Mouse (Mus musculus) myocyte (in vitro differentiated cells): ENCODE measurements around the gene Polr3gl. TPM values are rescaled to one million over a fixed set of nuclear protein-coding genes. Genes with fewer than 3 reads are reported as not detected.

Source experiments
- H3K27me3 ChIP-seq: one replicate; pipeline ENCODE4 v1.6.1; 2011; ENCODE audit not compliant: control insufficient read depth, insufficient read depth, insufficient read length
- H3K36me3 ChIP-seq: one replicate; pipeline ENCODE4 v1.6.1; 2011; ENCODE audit not compliant: control insufficient read depth, insufficient read depth
- H3K4me2 ChIP-seq: one replicate; pipeline ENCODE4 v1.6.1; 2011; ENCODE audit warnings: low read depth, control low read depth
- H3K4me3 ChIP-seq: one replicate; pipeline ENCODE4 v1.5.1; 2011; ENCODE audit warnings: mild to moderate bottlenecking, control low read depth, moderate library complexity
- H3K79me2 ChIP-seq: one replicate; pipeline ENCODE4 v1.6.1; 2011; ENCODE audit not compliant: control insufficient read depth, insufficient read depth
- H3ac ChIP-seq: one replicate; pipeline ENCODE4 v1.6.1; 2011; ENCODE audit not compliant: control insufficient read depth, insufficient read length
- CEBPB ChIP-seq: IDR thresholded peaks from 2 replicates; pipeline ENCODE4 v1.6.1; 2011; ENCODE audit warnings: mild to moderate bottlenecking, moderate library complexity; ENCODE audit not compliant: poor library complexity, insufficient read depth, severe bottlenecking
- E2F4 ChIP-seq: IDR thresholded peaks from one replicate; pipeline ENCODE4 v1.6.1; 2011; ENCODE audit warnings: mild to moderate bottlenecking, control low read depth, moderate library complexity; ENCODE audit not compliant: insufficient read depth
- MAX ChIP-seq: IDR thresholded peaks from one replicate; pipeline ENCODE4 v1.6.1; 2011; ENCODE audit warnings: low read depth, mild to moderate bottlenecking, control low read depth
- MYOD1 ChIP-seq, 3 experiments: IDR thresholded peaks; one replicate each; pipeline ENCODE4 v1.6.1; 2011; ENCODE audit warnings: control low read depth in 2 of 3, low read depth in 2 of 3, mild to moderate bottlenecking in 2 of 3, moderate library complexity in 1 of 3; ENCODE audit not compliant: insufficient read length in 2 of 3, control insufficient read depth in 1 of 3
- MYOG ChIP-seq, 3 experiments: IDR thresholded peaks; one replicate each; pipeline ENCODE4 v1.6.1; 2011; ENCODE audit warnings: control low read depth in 2 of 3, low read depth in 2 of 3, mild to moderate bottlenecking in 2 of 3; ENCODE audit not compliant: insufficient read length in 2 of 3, control insufficient read depth in 1 of 3, insufficient read depth in 1 of 3
- POLR2A ChIP-seq: IDR thresholded peaks from one replicate; pipeline ENCODE4 v1.6.1; 2011; ENCODE audit warnings: low read depth, mild to moderate bottlenecking, control low read depth, moderate library complexity; ENCODE audit not compliant: insufficient read length
- POLR2AphosphoS2 ChIP-seq: IDR thresholded peaks from one replicate; pipeline ENCODE4 v1.6.1; 2011; ENCODE audit warnings: low read depth, control low read depth; ENCODE audit not compliant: insufficient read length
- REST ChIP-seq: IDR thresholded peaks from one replicate; pipeline ENCODE4 v1.6.1; 2011; ENCODE audit warnings: mild to moderate bottlenecking, control low read depth, moderate library complexity; ENCODE audit not compliant: insufficient read depth, insufficient read length
- SRF ChIP-seq: IDR thresholded peaks from one replicate; pipeline ENCODE4 v1.6.1; 2011; ENCODE audit warnings: low read depth; ENCODE audit not compliant: control insufficient read depth, insufficient read length
- TCF12 ChIP-seq: IDR thresholded peaks from one replicate; pipeline ENCODE4 v1.6.1; 2011; ENCODE audit warnings: mild to moderate bottlenecking, control low read depth; ENCODE audit not compliant: poor library complexity, insufficient read depth, severe bottlenecking
- TCF3 ChIP-seq: IDR thresholded peaks from one replicate; pipeline ENCODE4 v1.6.1; 2011; ENCODE audit warnings: low read depth, control low read depth; ENCODE audit not compliant: insufficient read length
- USF1 ChIP-seq: IDR thresholded peaks from one replicate; pipeline ENCODE4 v1.6.1; 2011; ENCODE audit warnings: low read depth, mild to moderate bottlenecking, control low read depth, moderate library complexity
- polyA plus RNA-seq: library from polyadenylated mRNA; unstranded; fragments of >200 nt; fragmentation: generic; extraction: Trizol; gene quantifications from one replicate; pipeline ENCODE4 v1.2.1, GENCODE M21; 2012; ENCODE audit warnings: missing spikeins

Gene Polr3gl
- polyA plus RNA-seq, 1 experiment, result 22.7 TPM

GRCm38 (mm10) chr3:96559911-96560850 lies 33.8 kb downstream of the Polr3gl start:
- Histone ChIP-seq H3K79me2 (peaks cover 9% of the 10 kb centered on the region), H3K36me3 (peaks cover 12% of the 10 kb centered on the region), H3K4me3 (peak overlapping the region; percentile 71), H3K4me2 (peak overlapping the region; percentile 88), H3K27me3 (no peaks in the 10 kb centered on the region), H3ac (no peak overlapping the region)
- TF ChIP-seq USF1, result no peak
- no peak for TF ChIP-seq TCF3
- TF ChIP-seq E2F4, result no peak
- no peak for TF ChIP-seq POLR2AphosphoS2
- TF ChIP-seq CEBPB, result no peak
- TF ChIP-seq MYOG (IDR thresholded peaks at IDR 0.05; ENCODE audit: control insufficient read depth in 1 of 3, insufficient read depth in 1 of 3, insufficient read length in 2 of 3, low read depth in 2 of 3), result no peak
- TF ChIP-seq POLR2A, result no peak
- TF ChIP-seq MAX, result no peak
- TF ChIP-seq TCF12, result no peak
- no peak for TF ChIP-seq MYOD1 (IDR thresholded peaks at IDR 0.05; ENCODE audit: control insufficient read depth in 1 of 3, insufficient read length in 2 of 3, low read depth in 2 of 3)
- no peak for TF ChIP-seq REST
- no peak for TF ChIP-seq SRF

- peak overlapping the region; percentile 71 for H3K4me3 ChIP-seq
- no peaks in the 10 kb centered on the region for H3K27me3 ChIP-seq
- H3K4me2 ChIP-seq, result peak overlapping the region; percentile 88
- H3K79me2 ChIP-seq, result peaks cover 9% of the 10 kb centered on the region
- peaks cover 12% of the 10 kb centered on the region for H3K36me3 ChIP-seq
- no peak for TF ChIP-seq TCF3
- TF ChIP-seq MYOD1 (IDR thresholded peaks at IDR 0.05; ENCODE audit: control insufficient read depth in 1 of 3, insufficient read length in 2 of 3, low read depth in 2 of 3), result no peak
- no peak for TF ChIP-seq E2F4
- no peak for TF ChIP-seq USF1
- no peak for TF ChIP-seq SRF
- no peak for TF ChIP-seq MYOG (IDR thresholded peaks at IDR 0.05; ENCODE audit: control insufficient read depth in 1 of 3, insufficient read depth in 1 of 3, insufficient read length in 2 of 3, low read depth in 2 of 3)
- no peak for TF ChIP-seq POLR2AphosphoS2
- TF ChIP-seq MAX, result no peak
- no peak for TF ChIP-seq TCF12
- no peak overlapping the region for H3ac ChIP-seq
These were observed 34.5 kb downstream of the Polr3gl start for GRCm38 (mm10) chr3:96559398-96559910.

GRCm38 (mm10) chr3:96558668-96559196 lies 35.2 kb downstream of the Polr3gl start:
- TF ChIP-seq CEBPB, result peak; percentile 64; the same call in 1 of the 2 replicates
- no peak for TF ChIP-seq TCF12
- no peak for TF ChIP-seq USF1
- no peak for TF ChIP-seq MAX
- peak; percentile 22 for TF ChIP-seq POLR2AphosphoS2
- no peaks in the 10 kb centered on the region for H3K27me3 ChIP-seq
- H3ac ChIP-seq, result no peak overlapping the region
- peak overlapping the region; percentile 88 for H3K4me2 ChIP-seq
- H3K36me3 ChIP-seq, result peaks cover 12% of the 10 kb centered on the region
- H3K79me2 ChIP-seq, result peaks cover 9% of the 10 kb centered on the region
- peak overlapping the region; percentile 71 for H3K4me3 ChIP-seq

- Histone ChIP-seq H3K4me2 (peak overlapping the region; percentile 88), H3K27me3 (no peaks in the 10 kb centered on the region), H3K36me3 (peaks cover 12% of the 10 kb centered on the region), H3ac (no peak overlapping the region), H3K79me2 (peaks cover 9% of the 10 kb centered on the region), H3K4me3 (peak overlapping the region; percentile 71)
- peak; percentile 48 for TF ChIP-seq POLR2AphosphoS2
- TF ChIP-seq POLR2A, result peak; percentile 36
- TF ChIP-seq REST, result no peak
These were observed 35.8 kb downstream of the Polr3gl start for GRCm38 (mm10) chr3:96558159-96558558.

GRCm38 (mm10) chr3:96557694-96558093 lies 36.3 kb downstream of the Polr3gl start, which contains the start of gene Txnip:
TSS of gene Txnip (plus strand) at chr3:96557957.
- H3K4me2 ChIP-seq, result peak within 1 kb of the TSS; percentile 98
- no peak within 1 kb of the TSS for H3ac ChIP-seq
- peak within 1 kb of the TSS; percentile 71 for H3K4me3 ChIP-seq
- peaks cover 9% of the 10 kb centered on the region for H3K79me2 ChIP-seq
- no peaks in the 10 kb centered on the region for H3K27me3 ChIP-seq
- peaks cover 12% of the 10 kb centered on the region for H3K36me3 ChIP-seq
- peak; percentile 18 for TF ChIP-seq USF1
- no peak for TF ChIP-seq E2F4
- peak; percentile 64 for TF ChIP-seq MAX
- no peak for TF ChIP-seq TCF3
- TF ChIP-seq MYOD1 (IDR thresholded peaks at IDR 0.05; ENCODE audit: control insufficient read depth in 1 of 3, insufficient read length in 2 of 3, low read depth in 2 of 3), result no peak
- TF ChIP-seq TCF12, result no peak
- TF ChIP-seq SRF, result peak; percentile 97
- TF ChIP-seq MYOG (IDR thresholded peaks at IDR 0.05; ENCODE audit: control insufficient read depth in 1 of 3, insufficient read depth in 1 of 3, insufficient read length in 2 of 3, low read depth in 2 of 3), result peak in 1 of 3 experiments; percentile 29
- TF ChIP-seq REST, result no peak
- TF ChIP-seq POLR2A, result peak; percentile 65
- peak; percentile 88 for TF ChIP-seq POLR2AphosphoS2
- TF ChIP-seq CEBPB, result no peak
